Mouse (Mus musculus): Measurements from ENCODE around the gene Gpr171. TPM values are rescaled to one million over a fixed set of nuclear protein-coding genes. Genes with fewer than 3 reads are reported as not detected.
"Not testable (repeated sequence)": the region's sequence is repeated elsewhere in the genome, so short reads cannot be mapped to it uniquely, and the experiment has no call there.

Gpr171 gene
- total RNA-seq, 1 experiment: 0.09 TPM

GRCm38 (mm10) chr3:59113973-59114517 lies 12.4 kb upstream of the Gpr171 start:
- TF ChIP-seq CHD2 (IDR thresholded peaks at IDR 0.05; ENCODE audit: low read depth, low read length) (no peak), MAFK (IDR thresholded peaks at IDR 0.05; ENCODE audit: insufficient read depth, low read depth, low read length) (no peak), ZNF384 (IDR thresholded peaks at IDR 0.05; ENCODE audit: low read depth, low read length) (no peak), HCFC1 (IDR thresholded peaks at IDR 0.05; ENCODE audit: borderline replicate concordance, insufficient read depth, low read length) (no peak), ZC3H11A (IDR thresholded peaks at IDR 0.05; ENCODE audit: borderline replicate concordance, low read depth, low read length) (no peak)
- DNase-seq (ENCODE audit: low read depth, low spot score): no peak
- H3K9me3 ChIP-seq (ENCODE audit: control insufficient read depth, insufficient read depth, low read depth, low read length): no peaks in the 10 kb centered on the region
- no peak overlapping the region for H3K27ac ChIP-seq (ENCODE audit: insufficient read depth, low read depth, low read length, poor library complexity, severe bottlenecking)
- in situ Hi-C loops (cut with MboI; ENCODE audit: low sequenced_read_pairs in 2 of 2, unreplicated experiment in 2 of 2): no loop called here
- no peak overlapping the region for H3K4me3 ChIP-seq (ENCODE audit: insufficient read depth in 1 of 2, low read depth in 1 of 2, low read length in 2 of 2, poor library complexity in 1 of 2, severe bottlenecking in 1 of 2)
- H3K9ac ChIP-seq (ENCODE audit: insufficient read depth, low read depth, low read length, poor library complexity, severe bottlenecking): no peak overlapping the region
- H3K4me1 ChIP-seq (ENCODE audit: control insufficient read depth in 2 of 2, insufficient read depth in 2 of 2, low read length in 2 of 2, poor library complexity in 1 of 2): no peaks in the 10 kb centered on the region
- H3K36me3 ChIP-seq (ENCODE audit: control insufficient read depth, insufficient read depth, low read length, poor library complexity, severe bottlenecking): no peaks in the 10 kb centered on the region

GRCm38 (mm10) chr3:59113291-59113690 lies 11.7 kb upstream of the Gpr171 start:
- H3K27ac ChIP-seq (ENCODE audit: insufficient read depth, low read depth, low read length, poor library complexity, severe bottlenecking); H3K9ac ChIP-seq (ENCODE audit: insufficient read depth, low read depth, low read length, poor library complexity, severe bottlenecking); H3K4me1 ChIP-seq (ENCODE audit: control insufficient read depth in 2 of 2, insufficient read depth in 2 of 2, low read length in 2 of 2, poor library complexity in 1 of 2); in situ Hi-C loops (cut with MboI; ENCODE audit: low sequenced_read_pairs in 2 of 2, unreplicated experiment in 2 of 2); H3K9me3 ChIP-seq (ENCODE audit: control insufficient read depth, insufficient read depth, low read depth, low read length); H3K4me3 ChIP-seq (ENCODE audit: insufficient read depth in 1 of 2, low read depth in 1 of 2, low read length in 2 of 2, poor library complexity in 1 of 2, severe bottlenecking in 1 of 2); DNase-seq (ENCODE audit: low read depth, low spot score); H3K36me3 ChIP-seq (ENCODE audit: control insufficient read depth, insufficient read depth, low read length, poor library complexity, severe bottlenecking): not testable (repeated sequence)

GRCm38 (mm10) chr3:59111944-59112343 lies 10.3 kb upstream of the Gpr171 start:
- no peaks in the 10 kb centered on the region for H3K9me3 ChIP-seq (ENCODE audit: control insufficient read depth, insufficient read depth, low read depth, low read length)
- DNase-seq (ENCODE audit: low read depth, low spot score): no peak
- no peak overlapping the region for H3K27ac ChIP-seq (ENCODE audit: insufficient read depth, low read depth, low read length, poor library complexity, severe bottlenecking)
- H3K36me3 ChIP-seq (ENCODE audit: control insufficient read depth, insufficient read depth, low read length, poor library complexity, severe bottlenecking): no peaks in the 10 kb centered on the region
- H3K9ac ChIP-seq (ENCODE audit: insufficient read depth, low read depth, low read length, poor library complexity, severe bottlenecking): no peak overlapping the region
- no peak overlapping the region for H3K4me3 ChIP-seq (ENCODE audit: insufficient read depth in 1 of 2, low read depth in 1 of 2, low read length in 2 of 2, poor library complexity in 1 of 2, severe bottlenecking in 1 of 2)
- in situ Hi-C loops (cut with MboI; ENCODE audit: low sequenced_read_pairs in 2 of 2, unreplicated experiment in 2 of 2): no loop called here
- no peaks in the 10 kb centered on the region for H3K4me1 ChIP-seq (ENCODE audit: control insufficient read depth in 2 of 2, insufficient read depth in 2 of 2, low read length in 2 of 2, poor library complexity in 1 of 2)
- TF ChIP-seq ZNF384 (IDR thresholded peaks at IDR 0.05; ENCODE audit: low read depth, low read length): no peak
- no peak for TF ChIP-seq ZC3H11A (IDR thresholded peaks at IDR 0.05; ENCODE audit: borderline replicate concordance, low read depth, low read length)
- no peak for TF ChIP-seq MAFK (IDR thresholded peaks at IDR 0.05; ENCODE audit: insufficient read depth, low read depth, low read length)
- no peak for TF ChIP-seq CHD2 (IDR thresholded peaks at IDR 0.05; ENCODE audit: low read depth, low read length)
- no peak for TF ChIP-seq HCFC1 (IDR thresholded peaks at IDR 0.05; ENCODE audit: borderline replicate concordance, insufficient read depth, low read length)

- in situ Hi-C loops (cut with MboI; ENCODE audit: low sequenced_read_pairs in 2 of 2, unreplicated experiment in 2 of 2); H3K36me3 ChIP-seq (ENCODE audit: control insufficient read depth, insufficient read depth, low read length, poor library complexity, severe bottlenecking); H3K4me1 ChIP-seq (ENCODE audit: control insufficient read depth in 2 of 2, insufficient read depth in 2 of 2, low read length in 2 of 2, poor library complexity in 1 of 2): not testable (repeated sequence)
Measured at GRCm38 (mm10) chr3:59109834-59110233, 8.2 kb upstream of the Gpr171 start.

GRCm38 (mm10) chr3:59107439-59107838 lies 5.8 kb upstream of the Gpr171 start:
- TF ChIP-seq ZNF384 (IDR thresholded peaks at IDR 0.05; ENCODE audit: low read depth, low read length) (no peak), MAFK (IDR thresholded peaks at IDR 0.05; ENCODE audit: insufficient read depth, low read depth, low read length) (no peak), HCFC1 (IDR thresholded peaks at IDR 0.05; ENCODE audit: borderline replicate concordance, insufficient read depth, low read length) (no peak), CHD2 (IDR thresholded peaks at IDR 0.05; ENCODE audit: low read depth, low read length) (no peak), ZC3H11A (IDR thresholded peaks at IDR 0.05; ENCODE audit: borderline replicate concordance, low read depth, low read length) (no peak)
- in situ Hi-C loops (cut with MboI; ENCODE audit: low sequenced_read_pairs in 2 of 2, unreplicated experiment in 2 of 2): no loop called here
- Histone ChIP-seq H3K4me1 (ENCODE audit: control insufficient read depth in 2 of 2, insufficient read depth in 2 of 2, low read length in 2 of 2, poor library complexity in 1 of 2) (no peaks in the 10 kb centered on the region), H3K36me3 (ENCODE audit: control insufficient read depth, insufficient read depth, low read length, poor library complexity, severe bottlenecking) (no peaks in the 10 kb centered on the region), H3K4me3 (ENCODE audit: insufficient read depth in 1 of 2, low read depth in 1 of 2, low read length in 2 of 2, poor library complexity in 1 of 2, severe bottlenecking in 1 of 2) (no peak overlapping the region), H3K27ac (ENCODE audit: insufficient read depth, low read depth, low read length, poor library complexity, severe bottlenecking) (no peak overlapping the region), H3K9me3 (ENCODE audit: control insufficient read depth, insufficient read depth, low read depth, low read length) (no peaks in the 10 kb centered on the region), H3K9ac (ENCODE audit: insufficient read depth, low read depth, low read length, poor library complexity, severe bottlenecking) (no peak overlapping the region)
- DNase-seq (ENCODE audit: low read depth, low spot score): no peak

More at GRCm38 (mm10) chr3:59109834-59110233, 8.2 kb upstream of the Gpr171 start:
- DNase-seq (ENCODE audit: low read depth, low spot score); H3K27ac ChIP-seq (ENCODE audit: insufficient read depth, low read depth, low read length, poor library complexity, severe bottlenecking); H3K4me3 ChIP-seq (ENCODE audit: insufficient read depth in 1 of 2, low read depth in 1 of 2, low read length in 2 of 2, poor library complexity in 1 of 2, severe bottlenecking in 1 of 2); H3K9ac ChIP-seq (ENCODE audit: insufficient read depth, low read depth, low read length, poor library complexity, severe bottlenecking); H3K9me3 ChIP-seq (ENCODE audit: control insufficient read depth, insufficient read depth, low read depth, low read length): not testable (repeated sequence)

All from ES-E14 (cell line).